Mouse (Mus musculus) left cerebral cortex, adult 6 months (tissue): ENCODE results near the gene Xpo4. TPM values are rescaled to one million over a fixed set of nuclear protein-coding genes. Genes with fewer than 3 reads are reported as not detected.

Experiments
- long read RNA-seq, 2 experiments: library from polyadenylated mRNA; unstranded; transcript quantifications; one replicate each; pipeline ENCODE4 v2.0.0; 2019 to 2020
- polyA plus RNA-seq: library from polyadenylated mRNA; unstranded; fragments of <200 nt; fragmentation: Nextera tagmentation; gene quantifications from 2 replicates; pipeline ENCODE4 v1.2.3, GENCODE M21; 2021

Xpo4 gene
- 1.2 and 1.5 TPM in 2 replicates for polyA plus RNA-seq
- long read RNA-seq, experiment 1, full-length matches to known transcripts = 3 of 6 reads
- long read RNA-seq, experiment 1, partial matches to known transcripts = 0 of 6 reads
- long read RNA-seq, experiment 1, other reads (novel, unspliced or antisense) = 3 of 6 reads
- long read RNA-seq, experiment 2, partial matches to known transcripts = 2 of 7 reads
- long read RNA-seq, experiment 2, other reads (novel, unspliced or antisense) = 5 of 7 reads

DNA sequence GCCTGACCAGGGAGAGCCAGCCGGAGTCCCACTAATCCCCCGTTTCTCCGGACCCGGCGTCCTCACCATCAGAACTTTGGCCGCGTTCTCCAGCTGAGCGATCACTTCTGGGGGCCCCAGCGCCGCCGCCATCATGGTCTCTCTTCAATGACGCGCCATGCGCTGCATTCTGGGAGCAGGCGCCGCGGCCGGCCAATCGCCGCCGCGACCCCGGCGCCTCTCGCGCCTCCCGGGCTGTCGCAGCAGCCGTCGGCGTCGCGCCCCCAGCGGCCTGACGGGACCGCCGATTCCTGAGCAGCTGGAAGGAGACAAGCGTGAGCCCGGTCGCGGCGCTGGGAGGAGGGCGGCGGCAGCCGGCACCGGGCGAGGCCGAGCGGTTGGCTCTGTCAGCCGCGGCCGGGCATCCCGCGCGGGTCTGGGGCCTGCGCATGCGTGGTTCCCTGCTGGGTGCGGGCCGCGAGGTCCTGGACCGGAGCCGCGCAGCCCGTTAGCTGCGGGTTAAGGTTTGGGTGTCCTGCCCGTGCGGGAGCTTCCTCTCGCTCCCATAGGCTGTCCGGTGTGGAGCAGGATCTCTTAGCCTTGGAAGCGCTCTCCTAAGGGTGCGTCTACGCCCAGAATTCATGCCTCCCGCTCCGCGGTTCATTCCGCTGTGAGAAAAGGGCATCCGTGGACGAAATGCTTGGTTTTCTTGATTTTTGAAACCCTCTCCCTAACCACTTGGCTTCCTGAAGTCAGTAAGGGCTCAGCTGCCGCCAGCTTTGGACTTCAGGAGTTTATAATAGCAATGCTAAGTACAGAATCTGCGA is at the start of gene Xpo4:
Xpo4 (minus strand) TSS at position 609 of the 806 bp plus-strand sequence.

DNA sequence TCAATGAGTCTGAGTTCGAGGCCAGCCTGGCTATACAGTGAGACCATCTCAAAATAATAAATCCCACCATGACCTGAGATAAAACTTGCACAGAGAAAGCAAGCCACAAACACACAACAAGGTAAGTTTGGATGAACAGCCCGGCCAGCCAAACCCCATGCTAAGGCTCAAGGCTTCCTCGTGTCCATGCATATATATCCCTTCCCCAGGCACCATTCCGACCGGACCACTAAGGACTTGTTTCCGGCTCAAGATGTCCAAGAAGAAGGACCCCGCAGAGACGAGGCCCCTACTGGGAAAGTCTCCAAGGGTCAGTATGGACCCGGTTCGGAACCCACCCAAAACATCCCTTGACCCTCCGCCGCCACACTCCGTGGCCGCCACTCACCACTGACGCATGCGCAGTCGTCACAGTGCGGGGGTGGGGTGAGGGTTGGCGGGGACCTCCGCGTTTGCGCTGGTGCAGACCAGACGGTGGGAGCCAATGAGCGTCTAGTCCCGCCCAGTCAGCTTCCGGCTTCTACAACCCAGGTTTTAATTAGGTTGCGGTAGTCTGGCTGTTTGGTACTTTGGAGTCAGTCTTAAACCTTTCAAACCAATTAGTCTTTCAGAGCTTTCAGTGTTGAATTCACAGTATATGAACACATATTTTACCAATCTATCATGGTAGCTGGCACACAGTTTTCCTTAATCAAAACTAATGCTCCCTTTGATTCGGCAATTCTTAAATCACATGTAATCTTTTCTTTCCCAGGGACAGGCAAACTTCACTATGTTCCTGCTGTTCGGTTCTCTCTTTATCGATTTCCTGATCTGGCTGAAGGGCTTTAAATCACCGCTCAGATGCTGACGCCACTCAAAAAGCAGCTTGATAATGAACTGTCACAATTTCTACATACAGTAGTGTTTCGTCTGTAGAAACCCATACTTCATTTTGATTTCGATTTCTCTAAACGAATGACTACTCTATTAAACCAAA is 93.8 kb downstream of the Xpo4 start, which contains the start of gene Eef1akmt1:
Eef1akmt1 (minus strand) TSS at position 458 of the 979 bp plus-strand sequence.

Other genes with a start within 250 kb of the Xpo4 start
- gene Ift88, start 241.4 kb downstream of the Xpo4 start, polyA plus RNA-seq = 9.6 and 17.7 TPM in 2 replicates
- gene Il17d, start 140.7 kb downstream of the Xpo4 start, polyA plus RNA-seq = 2.5 and 10.9 TPM in 2 replicates
- gene Eef1akmt1, start 93.8 kb downstream of the Xpo4 start, polyA plus RNA-seq = 117 and 127 TPM in 2 replicates
- 2.1 TPM in 1 of 2 replicates, not detected in the other for gene Gm49361, start 80.7 kb upstream of the Xpo4 start, polyA plus RNA-seq
- 4.2 and 6.3 TPM in 2 replicates for gene Lats2, start 93.0 kb upstream of the Xpo4 start, polyA plus RNA-seq
- 108 and 205 TPM in 2 replicates for gene Sap18, start 132.8 kb upstream of the Xpo4 start, polyA plus RNA-seq
- 0.35 and 0.42 TPM in 2 replicates for gene Ska3, start 160.8 kb upstream of the Xpo4 start, polyA plus RNA-seq
- 141 and 156 TPM in 2 replicates for gene Mrpl57, start 160.8 kb upstream of the Xpo4 start, polyA plus RNA-seq
- gene Zdhhc20, start 224.8 kb upstream of the Xpo4 start, polyA plus RNA-seq = 21.7 and 22.5 TPM in 2 replicates